Mouse (Mus musculus): ENCODE measurements at regions not wholly inside any gene's neighbourhood (a gene's known extent, or its start where the extent isn't known, plus 50 kb on each side); places are given as distances from the start of the nearest gene placed in this dataset.

GRCm38 (mm10) chr10:97368625-97369024 is 110.8 kb upstream of the Dcn start:
- no peaks in the 10 kb centered on the region for H3K79me2 ChIP-seq (ENCODE audit: inconsistent target)
- no peaks in the 10 kb centered on the region for H3K36me3 ChIP-seq (ENCODE audit: inconsistent target)
- no peak overlapping the region for H3K27ac ChIP-seq
- WGBS (ENCODE audit: missing documents): 88% methylated on average over 3 of the region's 3 CpGs
- H3K4me3 ChIP-seq (ENCODE audit: inconsistent target): no peak overlapping the region

GRCm38 (mm10) chr10:97375824-97376223 is 103.6 kb upstream of the Dcn start:
- no peak overlapping the region for H3K4me3 ChIP-seq (ENCODE audit: inconsistent target)
- no peaks in the 10 kb centered on the region for H3K36me3 ChIP-seq (ENCODE audit: inconsistent target)
- WGBS (ENCODE audit: missing documents): 0% methylated on average over 1 of the region's 2 CpGs
- H3K27ac ChIP-seq: no peak overlapping the region
- no peaks in the 10 kb centered on the region for H3K79me2 ChIP-seq (ENCODE audit: inconsistent target)

- H3K4me3 ChIP-seq (ENCODE audit: inconsistent target): no peak overlapping the region
- no peaks in the 10 kb centered on the region for H3K79me2 ChIP-seq (ENCODE audit: inconsistent target)
- H3K36me3 ChIP-seq (ENCODE audit: inconsistent target): no peaks in the 10 kb centered on the region
- no peak overlapping the region for H3K27ac ChIP-seq
- WGBS (ENCODE audit: missing documents): 70% methylated on average over 4 of the region's 4 CpGs
Measured at GRCm38 (mm10) chr10:97376376-97376775, 103.0 kb upstream of the Dcn start.

GRCm38 (mm10) chr10:97381586-97381985 is 97.8 kb upstream of the Dcn start:
- Histone ChIP-seq H3K4me3 (ENCODE audit: inconsistent target) (no peak overlapping the region), H3K36me3 (ENCODE audit: inconsistent target) (no peaks in the 10 kb centered on the region), H3K27ac (no peak overlapping the region), H3K79me2 (ENCODE audit: inconsistent target) (no peaks in the 10 kb centered on the region)

- WGBS (ENCODE audit: missing documents): 100% methylated on average over 1 of the region's 1 CpGs
- no peak overlapping the region for H3K4me3 ChIP-seq (ENCODE audit: inconsistent target)
- no peaks in the 10 kb centered on the region for H3K36me3 ChIP-seq (ENCODE audit: inconsistent target)
- H3K27ac ChIP-seq: no peak overlapping the region
- H3K79me2 ChIP-seq (ENCODE audit: inconsistent target): no peaks in the 10 kb centered on the region
Measured at GRCm38 (mm10) chr10:97383881-97384280, 95.5 kb upstream of the Dcn start.

- H3K27ac ChIP-seq: no peak overlapping the region
- WGBS (ENCODE audit: missing documents): 88% methylated on average over 3 of the region's 3 CpGs
- H3K36me3 ChIP-seq (ENCODE audit: inconsistent target): no peaks in the 10 kb centered on the region
- H3K4me3 ChIP-seq (ENCODE audit: inconsistent target): no peak overlapping the region
- no peaks in the 10 kb centered on the region for H3K79me2 ChIP-seq (ENCODE audit: inconsistent target)
Measured at GRCm38 (mm10) chr10:97387196-97387876, 92.1 kb upstream of the Dcn start.

- Histone ChIP-seq H3K79me2 (ENCODE audit: inconsistent target) (no peaks in the 10 kb centered on the region), H3K27ac (no peak overlapping the region), H3K36me3 (ENCODE audit: inconsistent target) (no peaks in the 10 kb centered on the region), H3K4me3 (ENCODE audit: inconsistent target) (no peak overlapping the region)
- 77% methylated on average over 6 of the region's 7 CpGs for WGBS (ENCODE audit: missing documents)
Measured at GRCm38 (mm10) chr10:97389647-97390590, 89.5 kb upstream of the Dcn start.

GRCm38 (mm10) chr10:97397062-97397771 is 82.2 kb upstream of the Dcn start:
- 69% methylated on average over 9 of the region's 9 CpGs for WGBS (ENCODE audit: missing documents)
- no peak overlapping the region for H3K4me3 ChIP-seq (ENCODE audit: inconsistent target)
- H3K27ac ChIP-seq: no peak overlapping the region
- no peaks in the 10 kb centered on the region for H3K36me3 ChIP-seq (ENCODE audit: inconsistent target)
- no peaks in the 10 kb centered on the region for H3K79me2 ChIP-seq (ENCODE audit: inconsistent target)

- Histone ChIP-seq H3K4me3 (ENCODE audit: inconsistent target) (no peak overlapping the region), H3K36me3 (ENCODE audit: inconsistent target) (no peaks in the 10 kb centered on the region), H3K27ac (no peak overlapping the region), H3K79me2 (ENCODE audit: inconsistent target) (no peaks in the 10 kb centered on the region)
- WGBS (ENCODE audit: missing documents): 74% methylated on average over 2 of the region's 2 CpGs
Measured at GRCm38 (mm10) chr10:97397896-97398295, 81.5 kb upstream of the Dcn start.

GRCm38 (mm10) chr10:97402524-97402923 is 76.9 kb upstream of the Dcn start:
- H3K27ac ChIP-seq: no peak overlapping the region
- H3K4me3 ChIP-seq (ENCODE audit: inconsistent target): no peak overlapping the region
- WGBS (ENCODE audit: missing documents): 27% methylated on average over 2 of the region's 2 CpGs
- H3K79me2 ChIP-seq (ENCODE audit: inconsistent target): no peaks in the 10 kb centered on the region
- H3K36me3 ChIP-seq (ENCODE audit: inconsistent target): no peaks in the 10 kb centered on the region

- Histone ChIP-seq H3K4me3 (ENCODE audit: inconsistent target) (no peak overlapping the region), H3K36me3 (ENCODE audit: inconsistent target) (no peaks in the 10 kb centered on the region), H3K27ac (no peak overlapping the region), H3K79me2 (ENCODE audit: inconsistent target) (no peaks in the 10 kb centered on the region)
- WGBS (ENCODE audit: missing documents): 71% methylated on average over 2 of the region's 2 CpGs
Measured at GRCm38 (mm10) chr10:97404076-97404787, 75.2 kb upstream of the Dcn start.

- Histone ChIP-seq H3K27ac (no peak overlapping the region), H3K79me2 (ENCODE audit: inconsistent target) (no peaks in the 10 kb centered on the region), H3K4me3 (ENCODE audit: inconsistent target) (no peak overlapping the region), H3K36me3 (ENCODE audit: inconsistent target) (no peaks in the 10 kb centered on the region)
- WGBS (ENCODE audit: missing documents): 63% methylated on average over 1 of the region's 1 CpGs
Measured at GRCm38 (mm10) chr10:97409181-97409581, 70.2 kb upstream of the Dcn start.

GRCm38 (mm10) chr10:97409909-97410308 is 69.5 kb upstream of the Dcn start:
- no peak overlapping the region for H3K27ac ChIP-seq
- WGBS (ENCODE audit: missing documents): 83% methylated on average over 1 of the region's 1 CpGs
- H3K36me3 ChIP-seq (ENCODE audit: inconsistent target): no peaks in the 10 kb centered on the region
- no peak overlapping the region for H3K4me3 ChIP-seq (ENCODE audit: inconsistent target)
- no peaks in the 10 kb centered on the region for H3K79me2 ChIP-seq (ENCODE audit: inconsistent target)

- Histone ChIP-seq H3K79me2 (ENCODE audit: inconsistent target) (no peaks in the 10 kb centered on the region), H3K27ac (no peak overlapping the region), H3K4me3 (ENCODE audit: inconsistent target) (no peak overlapping the region), H3K36me3 (ENCODE audit: inconsistent target) (no peaks in the 10 kb centered on the region)
- 50% methylated on average over 1 of the region's 1 CpGs for WGBS (ENCODE audit: missing documents)
Measured at GRCm38 (mm10) chr10:97422579-97422978, 56.8 kb upstream of the Dcn start.

All from macrophage (primary cell).